Mouse (Mus musculus) CH12.LX (cell line): Measurements from ENCODE around the gene Scfd2.

ENCODE experiments used
- NELFE ChIP-seq: IDR thresholded peaks from 2 replicates; pipeline ENCODE4 v1.6.1; 2011; ENCODE audit warnings: low read depth, low read length, improper control_type of control experiment
- TCF12 ChIP-seq: IDR thresholded peaks from 2 replicates; pipeline ENCODE4 v1.6.1; 2014; ENCODE audit warnings: low read depth, mild to moderate bottlenecking, inconsistent platforms, low read length, improper control_type of control experiment

DNA sequence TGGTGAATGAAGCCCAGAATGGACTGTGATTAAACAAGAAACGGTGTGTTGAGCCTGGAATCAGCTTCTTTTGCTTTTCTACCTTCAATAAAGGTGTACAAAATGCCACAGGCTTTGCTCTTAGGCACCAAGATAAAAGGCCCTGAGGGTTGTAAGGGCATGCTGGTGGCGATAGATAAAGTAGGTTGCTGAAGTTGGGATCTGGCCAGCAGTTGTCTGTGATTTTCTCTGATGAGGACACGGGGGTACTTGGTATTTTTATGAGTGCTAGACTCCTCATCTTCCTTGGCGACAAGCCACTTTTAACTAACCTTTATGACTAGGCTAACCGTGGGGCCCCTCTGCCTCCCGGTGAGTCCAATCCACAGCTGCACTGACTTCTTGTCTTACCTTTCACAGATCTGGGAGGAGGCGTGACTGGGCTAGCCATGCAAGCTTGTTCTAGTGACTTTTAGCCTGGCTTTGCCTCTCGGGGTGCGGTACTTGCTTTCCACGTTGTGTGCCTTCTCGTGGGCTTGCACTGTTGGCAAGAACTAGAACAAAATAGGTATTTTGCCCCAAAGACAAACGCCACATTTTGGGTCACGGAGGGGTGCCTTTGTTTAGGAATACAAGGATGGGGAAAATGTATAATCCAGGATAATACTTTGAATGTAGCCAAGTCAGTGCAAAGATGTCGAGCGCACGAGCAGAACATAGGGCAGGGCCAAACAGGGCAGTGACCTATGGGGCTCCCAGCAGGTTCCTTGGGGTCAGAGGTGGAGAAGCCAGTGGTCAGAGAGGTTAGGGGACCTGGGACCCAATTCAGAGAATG is 337.3 kb downstream of the Scfd2 start:
- TF ChIP-seq NELFE (no peak), TCF12 (no peak)
